Mouse (Mus musculus): ENCODE measurements around the gene Daxx. TPM values are rescaled to one million over a fixed set of nuclear protein-coding genes. Genes with fewer than 3 reads are reported as not detected.
"Not testable (repeated sequence)": the region's sequence is repeated elsewhere in the genome, so short reads cannot be mapped to it uniquely, and the experiment has no call there.

The Daxx gene
- 61.5 and 63.5 TPM in 2 replicates for polyA plus RNA-seq (2015; fragmentation: Nextera tagmentation; extraction: Ambion mirVana)

DNA sequence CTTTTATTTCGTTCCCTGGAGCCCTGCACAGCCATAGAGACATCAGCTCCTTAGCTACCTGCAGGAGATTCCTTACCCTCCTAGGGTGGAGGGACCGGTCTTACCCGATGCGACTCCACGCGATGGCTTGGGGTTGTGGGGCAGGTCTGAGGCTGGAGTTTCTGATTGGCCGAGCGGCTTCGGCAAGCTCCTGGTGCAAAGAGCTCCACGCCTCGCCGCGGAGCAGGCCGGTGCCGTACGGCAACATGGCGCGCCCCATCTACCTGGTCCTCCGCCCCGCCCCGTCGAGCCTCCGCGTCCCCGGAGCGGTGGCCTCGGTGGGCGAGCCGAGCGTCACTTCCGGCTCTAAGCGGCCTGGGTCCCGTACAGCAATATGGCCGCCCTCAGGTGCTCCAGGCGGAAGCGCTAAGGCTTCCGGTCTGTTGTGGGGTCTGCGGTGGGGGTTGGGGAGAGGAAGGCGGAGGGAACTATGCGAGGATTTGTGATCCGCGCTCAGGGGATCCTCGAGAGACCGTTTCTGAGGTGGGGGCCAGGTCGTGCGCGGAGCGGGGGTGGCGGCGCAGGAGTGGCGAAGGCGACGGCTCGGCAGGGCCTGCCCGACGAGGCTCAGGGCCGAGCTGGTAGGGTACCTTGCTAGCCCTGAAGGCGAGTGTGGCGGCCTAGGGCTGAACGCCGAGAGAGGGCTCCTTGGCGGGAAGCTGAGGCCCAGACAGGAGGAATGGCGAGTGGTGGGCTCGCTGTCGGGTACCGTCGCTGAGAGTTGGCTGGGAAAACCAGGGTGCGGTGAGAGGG, at the start of gene Daxx:
Daxx (plus strand) TSS at position 338 of the 792 bp plus-strand sequence.
- Histone ChIP-seq H3K4me3 (peak within 1 kb of the TSS; percentile 80), H3K36me3 (peaks cover 30% of the 10 kb centered on the region), H3K9me3 (no peaks in the 10 kb centered on the region), H3K27me3 (no peaks in the 10 kb centered on the region), H3K9ac (replicated peaks) (peak within 1 kb of the TSS; percentile 89), H3K27ac (replicated peaks) (peak within 1 kb of the TSS; percentile 95), H3K4me1 (peaks cover 30% of the 10 kb centered on the region), H3K4me2 (replicated peaks) (peak within 1 kb of the TSS; percentile 94)
- peak; percentile 97 for ATAC-seq (replicated peaks)
- under 1% methylated on average over 68 of the region's 68 CpGs for WGBS

DNA sequence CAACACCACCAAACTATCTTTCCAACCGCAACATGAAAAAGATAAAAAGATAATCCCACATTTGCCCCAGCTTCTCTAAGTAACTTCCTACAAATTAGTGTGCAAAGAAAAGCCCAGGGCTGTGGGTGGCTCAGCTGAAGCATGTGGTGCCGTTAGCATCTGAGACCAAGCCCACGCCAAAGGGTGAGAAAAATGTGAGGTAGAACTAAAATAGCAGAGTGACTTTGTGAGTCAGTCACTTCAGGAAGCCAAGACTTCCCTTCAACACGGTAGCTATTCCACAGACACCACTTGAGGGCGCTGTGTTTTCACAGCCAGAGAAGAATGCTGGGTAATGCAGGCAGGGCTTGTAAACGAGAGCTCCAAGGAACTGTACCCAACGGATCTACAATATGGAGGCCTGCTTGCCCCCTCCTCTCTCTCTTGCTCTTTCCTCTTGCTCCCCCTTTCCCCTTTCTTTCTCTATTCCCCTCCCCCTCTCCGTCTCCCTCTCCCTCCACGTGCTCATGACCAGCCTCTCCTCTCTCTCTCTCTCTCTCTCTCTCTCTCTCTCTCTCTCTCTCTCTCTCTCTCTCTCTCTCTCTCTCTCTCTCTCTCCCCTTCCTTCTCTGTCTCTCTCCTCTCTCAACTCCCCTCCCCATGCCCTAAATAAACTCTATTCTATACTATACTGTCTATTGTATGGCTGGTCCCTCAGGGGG, 43.7 kb upstream of the Daxx start:
- H3K27me3 ChIP-seq = no peaks in the 10 kb centered on the region
- no peaks in the 10 kb centered on the region for H3K4me1 ChIP-seq
- WGBS = 37% methylated on average over 9 of the region's 9 CpGs
- no peaks in the 10 kb centered on the region for H3K36me3 ChIP-seq
- no peak for ATAC-seq (replicated peaks)
- no peak overlapping the region for H3K9ac ChIP-seq (replicated peaks)
- H3K9me3 ChIP-seq = no peaks in the 10 kb centered on the region
- no peak overlapping the region for H3K4me2 ChIP-seq (replicated peaks)
- no peak overlapping the region for H3K4me3 ChIP-seq
- H3K27ac ChIP-seq (replicated peaks) = no peak overlapping the region

DNA sequence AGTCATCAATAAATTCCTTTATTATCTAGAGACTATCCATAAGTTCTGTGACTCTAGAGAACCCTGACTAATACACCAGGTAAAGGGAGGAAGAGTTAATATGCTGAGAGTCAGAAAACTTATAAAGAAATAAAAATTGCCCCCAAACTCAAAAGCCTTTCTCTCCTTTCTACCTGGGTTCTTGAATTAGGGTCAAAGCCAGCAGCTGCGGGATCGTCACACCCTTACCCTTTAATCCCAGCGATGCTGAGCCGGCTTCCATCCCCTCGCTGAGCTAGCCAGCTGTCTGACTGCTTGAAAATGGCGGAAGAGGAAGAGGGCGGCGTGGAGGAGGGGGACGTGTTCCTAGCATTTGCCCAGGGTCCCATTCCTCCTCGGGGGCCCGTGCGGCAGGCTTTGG, 35.7 kb upstream of the Daxx start, which contains the start of gene Gm7029:
Gm7029 (plus strand) TSS at position 301 of the 400 bp plus-strand sequence.
- not testable (repeated sequence) for H3K4me3 ChIP-seq; ATAC-seq (replicated peaks); H3K9me3 ChIP-seq; H3K27ac ChIP-seq (replicated peaks); H3K4me2 ChIP-seq (replicated peaks); H3K4me1 ChIP-seq; H3K27me3 ChIP-seq; H3K36me3 ChIP-seq; H3K9ac ChIP-seq (replicated peaks)
- 90% methylated on average over 2 of the region's 12 CpGs for WGBS

DNA sequence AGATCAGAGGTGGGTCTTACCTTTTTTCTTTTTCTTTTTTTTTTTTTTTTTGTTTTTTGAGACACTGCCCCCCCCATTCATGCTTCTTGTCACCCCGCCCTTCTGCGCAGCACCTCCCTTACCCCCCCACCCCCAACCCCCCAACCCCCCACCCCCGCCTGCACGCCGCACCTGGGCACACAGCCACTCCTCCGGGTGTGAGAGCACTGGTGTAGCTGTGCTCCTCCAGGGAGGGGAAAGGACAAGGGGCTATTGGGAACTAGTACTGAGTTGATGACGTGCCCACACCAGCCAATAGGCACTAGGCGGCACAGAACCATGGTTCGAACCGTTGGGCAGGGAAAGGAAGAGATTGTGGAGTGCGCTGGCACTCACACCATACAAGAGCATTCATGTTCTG, 34.8 kb upstream of the Daxx start:
- 84% methylated on average over 11 of the region's 11 CpGs for WGBS
- Histone ChIP-seq H3K4me3 (no peak overlapping the region), H3K4me2 (replicated peaks) (no peak overlapping the region), H3K9ac (replicated peaks) (no peak overlapping the region), H3K4me1 (no peaks in the 10 kb centered on the region), H3K27ac (replicated peaks) (no peak overlapping the region), H3K27me3 (no peaks in the 10 kb centered on the region), H3K36me3 (0 out of 2 replicates have a peak, but pooled peaks cover 6% of the 10 kb centered on the region), H3K9me3 (no peaks in the 10 kb centered on the region)
- no peak for ATAC-seq (replicated peaks)

DNA sequence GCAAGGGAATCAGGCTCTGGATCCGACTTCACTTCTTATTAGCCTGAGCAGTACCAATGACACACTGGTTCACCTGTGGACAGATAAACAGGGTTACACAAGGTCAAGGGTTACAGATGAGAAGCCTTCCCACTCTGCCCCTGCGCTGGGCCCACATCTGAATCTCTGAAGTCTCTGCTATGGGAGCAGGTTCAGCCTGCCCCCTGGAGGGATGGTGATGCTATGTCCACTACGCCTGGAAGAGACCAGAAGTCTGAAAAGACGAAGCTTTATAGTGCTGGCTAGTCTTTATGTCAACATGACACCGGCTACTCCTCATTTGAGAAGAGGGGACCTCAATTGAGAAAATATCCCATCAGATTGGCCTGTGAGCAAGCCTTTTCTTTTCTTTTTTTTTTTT, 33.4 kb upstream of the Daxx start:
- H3K27ac ChIP-seq (replicated peaks); H3K4me2 ChIP-seq (replicated peaks); H3K4me3 ChIP-seq; H3K9me3 ChIP-seq; H3K27me3 ChIP-seq; H3K9ac ChIP-seq (replicated peaks); ATAC-seq (replicated peaks); H3K4me1 ChIP-seq; H3K36me3 ChIP-seq: not testable (repeated sequence)
- WGBS = 83% methylated on average over 5 of the region's 5 CpGs

DNA sequence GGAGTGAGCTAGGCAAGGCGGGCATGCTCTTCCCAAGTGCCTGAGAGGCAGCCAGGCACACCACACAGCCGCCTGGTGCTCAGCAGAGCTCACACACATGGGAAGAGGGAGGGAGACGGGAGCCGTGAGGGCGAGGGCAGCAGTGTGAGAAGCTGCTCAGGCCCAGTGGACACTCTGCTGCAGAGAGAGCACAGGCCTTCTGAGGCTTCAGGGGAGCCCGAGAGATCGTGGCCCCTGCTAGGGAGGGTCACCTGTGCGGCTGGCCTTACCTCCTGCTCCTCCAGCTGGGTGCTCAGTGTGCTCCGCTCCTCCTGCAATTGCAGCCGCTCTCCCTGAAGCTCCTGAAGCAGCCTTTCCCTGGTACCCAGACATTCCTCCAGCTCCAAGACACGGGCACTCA, 24.9 kb upstream of the Daxx start:
- not testable (repeated sequence) for ATAC-seq (replicated peaks); H3K9me3 ChIP-seq
- 92% methylated on average over 10 of the region's 11 CpGs for WGBS

DNA sequence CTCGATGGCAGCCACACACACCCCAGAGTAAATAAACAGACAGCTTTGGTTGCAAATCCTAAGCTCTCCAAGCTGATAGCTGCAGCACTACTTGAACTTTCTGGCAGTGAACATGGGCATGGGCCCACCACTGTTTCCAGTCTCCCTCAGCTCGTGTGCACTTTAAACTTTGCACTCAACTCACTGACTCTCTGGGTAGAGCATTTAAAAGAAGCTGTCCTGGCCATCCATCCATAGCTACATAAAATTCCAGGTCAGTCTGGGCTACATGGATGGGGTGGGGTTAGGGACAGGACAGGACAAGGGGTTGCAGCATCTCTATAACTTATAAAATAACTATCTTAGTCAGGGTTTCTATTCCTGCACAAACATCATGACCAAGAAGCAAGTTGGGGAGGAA, 21.4 kb upstream of the Daxx start:
- WGBS = 88% methylated on average over 2 of the region's 2 CpGs
- not testable (repeated sequence) for H3K9ac ChIP-seq (replicated peaks); H3K9me3 ChIP-seq

More for the DNA sequence above, 24.9 kb upstream of the Daxx start:
- not testable (repeated sequence) for H3K9ac ChIP-seq (replicated peaks); H3K4me1 ChIP-seq; H3K4me2 ChIP-seq (replicated peaks); H3K36me3 ChIP-seq; H3K4me3 ChIP-seq; H3K27me3 ChIP-seq; H3K27ac ChIP-seq (replicated peaks)

DNA sequence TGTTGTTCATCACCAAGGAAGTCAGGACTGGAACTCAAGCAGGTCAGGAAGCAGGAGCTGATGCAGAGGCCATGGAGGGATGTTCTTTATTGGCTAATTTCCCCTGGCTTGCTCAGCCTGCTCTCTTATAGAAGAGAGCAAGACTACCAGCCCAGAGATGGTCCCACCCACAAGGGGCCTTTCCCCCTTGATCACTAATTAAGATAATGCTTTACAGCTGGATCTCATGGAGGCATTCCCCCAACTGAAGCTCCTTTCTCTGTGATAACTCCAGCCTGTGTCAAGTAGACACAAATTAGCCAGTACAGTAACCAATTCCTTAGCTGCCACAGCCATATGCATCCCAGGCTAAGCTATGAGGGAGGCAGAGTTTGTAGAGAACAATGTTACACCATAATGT, 21.0 kb upstream of the Daxx start:
- ATAC-seq (replicated peaks); H3K4me3 ChIP-seq; H3K9ac ChIP-seq (replicated peaks); H3K27me3 ChIP-seq; H3K36me3 ChIP-seq; H3K9me3 ChIP-seq; H3K27ac ChIP-seq (replicated peaks); H3K4me2 ChIP-seq (replicated peaks): not testable (repeated sequence)
- peaks cover 13% of the 10 kb centered on the region for H3K4me1 ChIP-seq

More for the DNA sequence above, 21.4 kb upstream of the Daxx start:
- not testable (repeated sequence) for ATAC-seq (replicated peaks); H3K27me3 ChIP-seq; H3K4me3 ChIP-seq; H3K36me3 ChIP-seq; H3K4me2 ChIP-seq (replicated peaks); H3K27ac ChIP-seq (replicated peaks)
- peaks cover 13% of the 10 kb centered on the region for H3K4me1 ChIP-seq

DNA sequence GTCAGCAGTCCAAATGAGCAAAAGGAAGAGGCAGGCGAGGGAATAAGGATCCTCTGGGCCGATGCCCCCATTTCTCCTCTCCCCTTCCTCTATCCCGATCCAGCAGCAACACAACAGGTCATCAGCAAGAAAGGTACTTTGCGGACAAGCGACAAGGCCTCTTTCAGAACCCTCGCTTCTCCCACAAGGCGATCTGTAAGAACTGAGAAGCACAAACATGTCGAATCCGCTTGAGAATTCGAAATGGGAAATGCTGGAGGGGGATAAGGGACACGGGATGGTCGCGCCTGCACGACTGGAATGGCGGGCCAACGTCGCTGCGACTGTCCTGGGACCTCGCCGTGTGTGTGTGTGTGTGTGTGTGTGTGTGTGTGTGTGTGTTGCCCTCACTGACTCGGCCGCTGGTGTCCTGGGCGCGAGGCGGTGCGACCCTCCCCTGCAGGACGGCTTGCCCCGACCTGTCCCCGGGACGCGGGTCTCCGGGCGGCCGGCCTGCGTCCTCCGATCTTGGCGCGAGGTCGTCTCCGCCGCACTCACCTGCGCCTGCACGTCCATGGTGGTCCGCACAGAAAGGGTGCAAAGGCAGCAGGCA, 19.2 kb upstream of the Daxx start:
- not testable (repeated sequence) for H3K27me3 ChIP-seq; H3K36me3 ChIP-seq; H3K27ac ChIP-seq (replicated peaks); H3K9me3 ChIP-seq
- Histone ChIP-seq H3K4me2 (replicated peaks) (peak overlapping the region; percentile 67), H3K4me1 (peaks cover 13% of the 10 kb centered on the region), H3K9ac (replicated peaks) (peak overlapping the region; percentile 49), H3K4me3 (peak overlapping the region; percentile 65)
- ATAC-seq (replicated peaks) = peak; percentile 24; the same call in 1 of the 2 replicates
- 0% methylated on average over 36 of the region's 44 CpGs for WGBS

DNA sequence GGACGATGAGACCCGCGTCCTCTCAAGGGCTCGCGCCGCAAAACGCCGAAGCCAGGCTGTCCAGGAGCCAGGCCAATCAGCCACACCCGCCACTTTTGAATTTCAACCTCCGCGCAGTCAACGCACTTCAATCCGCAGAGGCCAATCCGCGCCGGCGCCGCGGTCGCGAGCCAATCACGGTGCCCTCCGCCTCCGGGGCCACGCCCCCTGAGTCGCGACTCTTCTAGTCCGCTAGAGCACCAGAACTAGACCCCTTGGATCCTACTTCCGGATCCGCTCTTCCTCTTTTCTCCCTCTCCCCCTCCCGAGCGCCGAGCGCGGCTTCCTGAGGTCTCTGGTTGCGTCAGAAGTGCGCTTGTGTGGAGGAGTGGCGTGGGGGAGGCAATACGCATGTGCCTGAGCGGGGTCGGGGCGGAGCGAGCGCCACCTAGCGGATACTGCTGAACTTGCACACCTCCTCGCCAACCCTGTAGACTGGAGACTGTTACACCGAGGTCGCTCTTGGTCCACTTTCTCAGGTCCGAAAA, 18.6 kb upstream of the Daxx start, which contains the start of gene Kifc1:
Kifc1 (minus strand) TSS at position 129 of the 527 bp plus-strand sequence.
- Histone ChIP-seq H3K27ac (replicated peaks) (no peak within 1 kb of the TSS), H3K27me3 (no peaks in the 10 kb centered on the region), H3K4me3 (peak within 1 kb of the TSS; percentile 65), H3K4me1 (peaks cover 13% of the 10 kb centered on the region), H3K9me3 (no peaks in the 10 kb centered on the region), H3K4me2 (replicated peaks) (peak within 1 kb of the TSS; percentile 67), H3K36me3 (no peaks in the 10 kb centered on the region), H3K9ac (replicated peaks) (peak within 1 kb of the TSS; percentile 49)
- ATAC-seq (replicated peaks) = peak; percentile 100
- WGBS = under 1% methylated on average over 49 of the region's 49 CpGs

DNA sequence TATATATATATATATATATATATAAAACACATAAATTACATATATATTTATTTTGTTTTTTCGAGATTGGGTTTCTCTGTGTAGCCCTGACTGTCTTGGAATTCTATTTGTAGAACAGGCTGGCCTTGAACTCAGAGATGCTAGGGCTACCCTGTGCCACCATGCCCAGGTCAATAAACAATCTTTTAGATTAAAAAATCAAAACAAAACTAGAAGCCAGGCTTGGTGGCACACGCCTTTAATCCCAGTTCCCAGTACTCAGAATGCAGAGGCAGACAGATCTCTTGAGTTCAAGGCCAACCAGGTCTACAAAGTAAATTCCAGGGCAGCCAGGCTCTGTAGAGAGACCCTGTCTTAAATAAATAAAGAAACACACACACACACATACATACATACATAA, 17.9 kb upstream of the Daxx start:
- H3K9ac ChIP-seq (replicated peaks) = no peak overlapping the region
- H3K27me3 ChIP-seq = no peaks in the 10 kb centered on the region
- WGBS = 73% methylated on average over 2 of the region's 2 CpGs
- no peak overlapping the region for H3K4me2 ChIP-seq (replicated peaks)
- no peaks in the 10 kb centered on the region for H3K36me3 ChIP-seq
- no peak for ATAC-seq (replicated peaks)
- H3K4me3 ChIP-seq = no peak overlapping the region
- no peaks in the 10 kb centered on the region for H3K9me3 ChIP-seq
- no peak overlapping the region for H3K27ac ChIP-seq (replicated peaks)
- H3K4me1 ChIP-seq = peaks cover 13% of the 10 kb centered on the region

DNA sequence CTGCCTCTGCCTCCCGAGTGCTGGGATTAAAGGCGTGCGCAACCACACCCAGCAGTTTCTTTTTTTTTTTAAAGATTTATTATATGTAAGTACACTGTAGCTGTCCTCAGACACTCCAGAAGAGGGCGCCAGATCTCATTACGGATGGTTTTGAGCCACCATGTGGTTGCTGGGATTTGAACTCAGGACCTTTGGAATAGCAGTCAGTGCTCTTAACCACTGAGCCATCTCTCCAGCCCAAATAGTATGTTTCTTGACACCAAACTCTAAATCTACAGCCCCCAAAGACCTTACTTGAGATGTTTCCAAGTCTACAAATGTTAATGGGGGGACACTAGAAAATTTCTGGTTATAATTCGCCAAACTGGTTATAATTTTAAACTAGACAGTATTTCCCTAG, 17.3 kb upstream of the Daxx start:
- H3K9ac ChIP-seq (replicated peaks); H3K27ac ChIP-seq (replicated peaks); H3K27me3 ChIP-seq; H3K36me3 ChIP-seq; H3K4me3 ChIP-seq; ATAC-seq (replicated peaks); H3K9me3 ChIP-seq; H3K4me2 ChIP-seq (replicated peaks): not testable (repeated sequence)
- 77% methylated on average over 6 of the region's 6 CpGs for WGBS
- peaks cover 13% of the 10 kb centered on the region for H3K4me1 ChIP-seq
